Mouse (Mus musculus) heart, embryonic 10.5 days (tissue): ENCODE results near the gene Fam178b. TPM values are rescaled to one million over a fixed set of nuclear protein-coding genes. Genes with fewer than 3 reads are reported as not detected.

Experiments used
- DNase-seq: peaks from one replicate; pipeline ENCODE4 v3.0.0-alpha.2; 2017; ENCODE audit warnings: low spot score
- H3K27ac ChIP-seq: fragments of 300-500 bp; sonication (generic); 2 replicates; pipeline ENCODE4 v1.5.1; 2016; ENCODE audit warnings: mild to moderate bottlenecking
- H3K27me3 ChIP-seq: fragments of 300-500 bp; sonication (generic); 2 replicates; pipeline ENCODE4 v1.6.1; 2016; ENCODE audit warnings: mild to moderate bottlenecking; ENCODE audit not compliant: poor library complexity, insufficient read depth, severe bottlenecking
- H3K36me3 ChIP-seq: fragments of 300-500 bp; sonication (generic); 2 replicates; pipeline ENCODE4 v1.6.1; 2016; ENCODE audit warnings: mild to moderate bottlenecking, moderate library complexity
- H3K4me1 ChIP-seq: fragments of 300-500 bp; sonication (generic); 2 replicates; pipeline ENCODE4 v1.6.1; 2016; ENCODE audit warnings: mild to moderate bottlenecking
- H3K4me3 ChIP-seq: fragments of 300-500 bp; sonication (generic); 2 replicates; pipeline ENCODE4 v1.5.1; 2016; ENCODE audit warnings: mild to moderate bottlenecking, moderate library complexity
- H3K9me3 ChIP-seq: fragments of 300-500 bp; sonication (generic); 2 replicates; pipeline ENCODE4 v1.6.1; 2016; ENCODE audit warnings: mild to moderate bottlenecking, moderate library complexity
- WGBS: fragments of 180-500 bp; shearing (Covaris S2); methylation state at CpG from one replicate; pipeline ENCODE4 v1.1.7; 2016; 5-methylcytosine and 5-hydroxymethylcytosine counted together
- polyA plus RNA-seq: library from polyadenylated mRNA; unstranded; fragments of >200 nt; fragmentation: Nextera tagmentation; extraction: Ambion mirVana; gene quantifications from 2 replicates; pipeline ENCODE4 v1.2.1, GENCODE M21; 2016

The Fam178b gene
- polyA plus RNA-seq, 1 experiment from 2014 or later, result 1.8 TPM

GRCm38 (mm10) chr1:36560903-36561302, 122.1 kb downstream of the Fam178b start:
- Histone ChIP-seq H3K27me3 (0 out of 2 replicates have a peak, but pooled peaks cover 6% of the 10 kb centered on the region), H3K4me1 (peaks cover 75% of the 10 kb centered on the region), H3K4me3 (no peak overlapping the region), H3K9me3 (no peaks in the 10 kb centered on the region), H3K36me3 (no peaks in the 10 kb centered on the region), H3K27ac (peak overlapping the region; percentile 47; the same call in 1 of the 2 replicates)
- WGBS, result 45% methylated on average over 6 of the region's 6 CpGs
- no peak for DNase-seq

- Histone ChIP-seq H3K9me3 (no peaks in the 10 kb centered on the region), H3K27me3 (0 out of 2 replicates have a peak, but pooled peaks cover 6% of the 10 kb centered on the region), H3K36me3 (0 out of 2 replicates have a peak, but pooled peaks cover 1% of the 10 kb centered on the region), H3K4me1 (peaks cover 80% of the 10 kb centered on the region), H3K27ac (peak overlapping the region; percentile 98; the same call in 1 of the 2 replicates), H3K4me3 (no peak overlapping the region)
- DNase-seq, result no peak
- 50% methylated on average over 5 of the region's 5 CpGs for WGBS
Observed at GRCm38 (mm10) chr1:36559888-36560287, 123.1 kb downstream of the Fam178b start.

GRCm38 (mm10) chr1:36559256-36559655, 123.7 kb downstream of the Fam178b start:
- Histone ChIP-seq H3K4me3 (peak overlapping the region; percentile 90), H3K27me3 (0 out of 2 replicates have a peak, but pooled peaks cover 6% of the 10 kb centered on the region), H3K9me3 (no peaks in the 10 kb centered on the region), H3K36me3 (peaks cover 8% of the 10 kb centered on the region), H3K4me1 (peaks cover 80% of the 10 kb centered on the region), H3K27ac (peak overlapping the region; percentile 98)
- 5% methylated on average over 4 of the region's 4 CpGs for WGBS
- no peak for DNase-seq

GRCm38 (mm10) chr1:36558031-36558993, 124.7 kb downstream of the Fam178b start, which contains the start of gene Sema4c:
TSS of gene Sema4c (minus strand) at chr1:36558349.
- H3K4me1 ChIP-seq, result peaks cover 75% of the 10 kb centered on the region
- DNase-seq, result peak; percentile 92
- H3K9me3 ChIP-seq, result no peaks in the 10 kb centered on the region
- peak within 1 kb of the TSS; percentile 98 for H3K27ac ChIP-seq
- H3K27me3 ChIP-seq, result 0 out of 2 replicates have a peak, but pooled peaks cover 6% of the 10 kb centered on the region
- H3K4me3 ChIP-seq, result peak within 1 kb of the TSS; percentile 90
- WGBS, result under 1% methylated on average over 68 of the region's 69 CpGs
- H3K36me3 ChIP-seq, result peaks cover 17% of the 10 kb centered on the region

GRCm38 (mm10) chr1:36557457-36558011, 125.4 kb downstream of the Fam178b start:
- Histone ChIP-seq H3K27me3 (0 out of 2 replicates have a peak, but pooled peaks cover 6% of the 10 kb centered on the region), H3K9me3 (no peaks in the 10 kb centered on the region), H3K36me3 (peaks cover 25% of the 10 kb centered on the region), H3K27ac (peak overlapping the region; percentile 98), H3K4me1 (peaks cover 67% of the 10 kb centered on the region), H3K4me3 (peak overlapping the region; percentile 90)
- DNase-seq, result no peak
- WGBS, result under 1% methylated on average over 48 of the region's 48 CpGs

- WGBS, result under 1% methylated on average over 52 of the region's 52 CpGs
- Histone ChIP-seq H3K4me1 (peaks cover 60% of the 10 kb centered on the region), H3K27me3 (0 out of 2 replicates have a peak, but pooled peaks cover 6% of the 10 kb centered on the region), H3K4me3 (peak overlapping the region; percentile 90), H3K36me3 (peaks cover 32% of the 10 kb centered on the region), H3K9me3 (no peaks in the 10 kb centered on the region), H3K27ac (peak overlapping the region; percentile 98)
- DNase-seq, result peak; percentile 94
Observed at GRCm38 (mm10) chr1:36556553-36557456, 126.2 kb downstream of the Fam178b start.

GRCm38 (mm10) chr1:36555798-36556395, 127.1 kb downstream of the Fam178b start:
- WGBS, result 5% methylated on average over 8 of the region's 8 CpGs
- Histone ChIP-seq H3K36me3 (peaks cover 41% of the 10 kb centered on the region), H3K9me3 (no peaks in the 10 kb centered on the region), H3K4me3 (peak overlapping the region; percentile 90), H3K4me1 (peaks cover 50% of the 10 kb centered on the region), H3K27ac (peak overlapping the region; percentile 98), H3K27me3 (0 out of 2 replicates have a peak, but pooled peaks cover 6% of the 10 kb centered on the region)
- DNase-seq, result no peak

GRCm38 (mm10) chr1:36554633-36555399, 128.2 kb downstream of the Fam178b start:
- H3K27me3 ChIP-seq, result 0 out of 2 replicates have a peak, but pooled peaks cover 6% of the 10 kb centered on the region
- peak overlapping the region; percentile 98 for H3K27ac ChIP-seq
- peak overlapping the region; percentile 90 for H3K4me3 ChIP-seq
- H3K9me3 ChIP-seq, result no peaks in the 10 kb centered on the region
- peaks cover 46% of the 10 kb centered on the region for H3K4me1 ChIP-seq
- 69% methylated on average over 21 of the region's 21 CpGs for WGBS
- no peak for DNase-seq
- H3K36me3 ChIP-seq, result peaks cover 52% of the 10 kb centered on the region

- no peak for DNase-seq
- Histone ChIP-seq H3K4me1 (peaks cover 49% of the 10 kb centered on the region), H3K9me3 (no peaks in the 10 kb centered on the region), H3K27me3 (no peaks in the 10 kb centered on the region), H3K36me3 (peaks cover 65% of the 10 kb centered on the region), H3K4me3 (no peak overlapping the region), H3K27ac (no peak overlapping the region)
- 89% methylated on average over 16 of the region's 16 CpGs for WGBS
Observed at GRCm38 (mm10) chr1:36552506-36552905, 130.5 kb downstream of the Fam178b start.

- WGBS, result 86% methylated on average over 17 of the region's 17 CpGs
- no peak for DNase-seq
- Histone ChIP-seq H3K4me3 (no peak overlapping the region), H3K9me3 (no peaks in the 10 kb centered on the region), H3K4me1 (peaks cover 55% of the 10 kb centered on the region), H3K27me3 (no peaks in the 10 kb centered on the region), H3K27ac (no peak overlapping the region), H3K36me3 (peaks cover 65% of the 10 kb centered on the region)
Observed at GRCm38 (mm10) chr1:36551904-36552303, 131.1 kb downstream of the Fam178b start.

- Histone ChIP-seq H3K4me1 (peaks cover 57% of the 10 kb centered on the region), H3K4me3 (no peak overlapping the region), H3K9me3 (no peaks in the 10 kb centered on the region), H3K36me3 (peaks cover 65% of the 10 kb centered on the region), H3K27ac (no peak overlapping the region), H3K27me3 (no peaks in the 10 kb centered on the region)
- 80% methylated on average over 20 of the region's 20 CpGs for WGBS
- no peak for DNase-seq
Observed at GRCm38 (mm10) chr1:36550075-36550863, 132.7 kb downstream of the Fam178b start.
